ENCODE assay signal across 20 mouse cellular contexts in the genomic region with DNA sequence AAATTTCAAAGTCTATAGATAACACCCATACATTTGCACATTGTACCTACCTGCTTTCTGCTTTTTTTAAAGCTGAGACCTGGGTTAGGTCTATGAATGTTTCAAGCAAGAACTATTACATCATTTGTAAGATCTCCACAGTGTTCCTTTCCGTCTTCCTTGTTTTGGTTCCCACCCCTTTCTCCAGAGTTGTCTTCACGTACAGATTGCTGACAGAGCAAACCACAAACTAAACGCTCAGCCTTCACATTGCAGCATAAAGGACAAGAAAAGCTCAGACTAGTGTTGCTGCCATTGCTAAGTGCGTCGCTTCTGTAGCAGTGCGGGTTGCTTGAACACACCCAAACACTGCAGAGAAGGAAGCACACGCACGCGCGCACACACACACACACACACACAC. TPM values are rescaled to one million over a fixed set of nuclear protein-coding genes. Genes with fewer than 3 reads are reported as not detected.
A peak's percentile ranks its signal among the peaks of the same experiment; 100 is the strongest.
DNase-seq lines count a peak whose midpoint lies in the region; ATAC-seq and TF ChIP-seq lines count a peak whose summit lies in the region.
"Had no signal": no experiment of that assay in that cellular context is flagged by ENCODE, and none has a peak within 500 bp of the region (broad histone marks: within the 10 kb centered on the region; RNA-seq: fewer than 3 reads in every experiment).

No protein-coding gene starts in this region.

- H3K4me2 ChIP-seq in liver, postnatal 0 days (ENCODE audit: low read depth, low read length) = no peak overlapping the region
- H3K4me2 ChIP-seq: embryonic facial prominence, embryonic 13.5 days; forebrain, embryonic 13.5 days; heart, embryonic 15.5 days; hindbrain, embryonic 14.5 days had no signal

- no peaks in the 10 kb centered on the region for H3K27me3 ChIP-seq in liver, adult 2 months (ENCODE audit: control insufficient read depth, insufficient read depth, low read length)
- H3K27me3 ChIP-seq in liver, postnatal 0 days (ENCODE audit: insufficient read depth, low read length) = no peaks in the 10 kb centered on the region
- H3K27me3 ChIP-seq: embryonic facial prominence, embryonic 13.5 days; forebrain, embryonic 13.5 days; heart, embryonic 15.5 days had no signal

- no peaks in the 10 kb centered on the region for H3K79me2 ChIP-seq in liver, adult 2 months (ENCODE audit: control insufficient read depth, insufficient read depth, low read length)

- no peak overlapping the region for H3K9ac ChIP-seq in liver, adult 2 months (ENCODE audit: low read depth, low read length)
- H3K9ac ChIP-seq in liver, postnatal 0 days (replicated peaks) = no peak overlapping the region
- H3K9ac ChIP-seq: embryonic facial prominence, embryonic 13.5 days; forebrain, embryonic 13.5 days; forebrain, postnatal 0 days; heart, embryonic 15.5 days; hindbrain, embryonic 14.5 days had no signal

- no peak for TF ChIP-seq EP300 in liver, postnatal 0 days (IDR thresholded peaks at IDR 0.05; ENCODE audit: low read depth)

- H3K4me1 ChIP-seq in liver, adult 2 months (ENCODE audit: control insufficient read depth, insufficient read depth, low read length) = no peaks in the 10 kb centered on the region
- H3K4me1 ChIP-seq in liver, postnatal 0 days (ENCODE audit: insufficient read depth) = no peaks in the 10 kb centered on the region
- H3K4me1 ChIP-seq: embryonic facial prominence, embryonic 13.5 days; forebrain, embryonic 13.5 days; heart, embryonic 15.5 days; hindbrain, embryonic 10.5 days had no signal

- H3K36me3 ChIP-seq in liver, adult 2 months (ENCODE audit: control insufficient read depth, insufficient read depth, low read length) = no peaks in the 10 kb centered on the region
- no peaks in the 10 kb centered on the region for H3K36me3 ChIP-seq in liver, postnatal 0 days (replicated peaks; ENCODE audit: insufficient read depth, low read length)
- H3K36me3 ChIP-seq: heart, embryonic 10.5 days; heart, embryonic 15.5 days had no signal

- H3K4me3 ChIP-seq in liver, adult 2 months (ENCODE audit: insufficient read depth, low read depth, low read length) = no peak overlapping the region
- H3K4me3 ChIP-seq in liver, postnatal 0 days (ENCODE audit: low read depth, low read length) = no peak overlapping the region
- H3K4me3 ChIP-seq: embryonic facial prominence, embryonic 13.5 days; forebrain, embryonic 13.5 days; heart, embryonic 10.5 days; heart, embryonic 15.5 days; hindbrain, embryonic 10.5 days had no signal

- H3K27ac ChIP-seq in liver, adult 2 months (replicated peaks; ENCODE audit: insufficient read depth, low read depth, low read length) = no peak overlapping the region
- H3K27ac ChIP-seq in liver, postnatal 0 days (ENCODE audit: low read depth) = no peak overlapping the region
- H3K27ac ChIP-seq: embryonic facial prominence, embryonic 13.5 days; forebrain, embryonic 13.5 days; heart, embryonic 10.5 days; heart, embryonic 15.5 days; hindbrain, embryonic 10.5 days; hindbrain, embryonic 14.5 days had no signal

- DNase-seq in heart, adult 11 months = peak; percentile 92
- DNase-seq in heart, postnatal 4 days = no peak
- peak; percentile 10 for DNase-seq in liver, adult 2 months (ENCODE audit: extremely low read depth, low read depth, low spot score)
- no peak for DNase-seq in liver, postnatal 0 days
- DNase-seq in thymus, postnatal 4 days = no peak
- no peak for DNase-seq in cerebellum, adult 11-12 months
- DNase-seq: adrenal gland, postnatal 10 days; cerebellum, adult 18-20 months; cerebellum, postnatal 10 days; forebrain, postnatal 0 days; gastrocnemius, postnatal 14 days; heart, postnatal 14 days had no signal

- no peak for TF ChIP-seq CTCF in liver, adult 2 months (IDR thresholded peaks at IDR 0.05; ENCODE audit: low read depth, low read length)
- TF ChIP-seq CTCF in liver, postnatal 0 days (IDR thresholded peaks at IDR 0.05; ENCODE audit: low read depth) = no peak

- no peak for TF ChIP-seq POLR2A in liver, adult 2 months (IDR thresholded peaks at IDR 0.05; ENCODE audit: extremely low read depth, insufficient read depth, low read length)

- no peak for ATAC-seq in liver, postnatal 0 days
- ATAC-seq in common myeloid progenitor, adult 5-6 weeks (replicated peaks; ENCODE audit: low read depth, poor library complexity, severe bottlenecking) = peak; percentile 63; the same call in 1 of the 2 replicates
- ATAC-seq in megakaryocyte progenitor cell, adult 5-6 weeks (replicated peaks; ENCODE audit: poor library complexity) = peak; percentile 63
- ATAC-seq: forebrain, embryonic 13.5 days; forebrain, postnatal 0 days had no signal

- no peaks in the 10 kb centered on the region for H3K9me3 ChIP-seq in liver, postnatal 0 days (ENCODE audit: low read length)
- H3K9me3 ChIP-seq: embryonic facial prominence, embryonic 13.5 days; forebrain, embryonic 13.5 days; heart, embryonic 10.5 days; heart, embryonic 15.5 days; hindbrain, embryonic 10.5 days had no signal

- WGBS in liver, adult 2 months = 71% methylated on average over 10 of the region's 10 CpGs
- 52% methylated on average over 10 of the region's 10 CpGs for WGBS in liver, postnatal 0 days (ENCODE audit: insufficient replicate concordance)

RNA-seq across cellular contexts. Expression of gene Ulk4, which starts 11.7 kb away (rescaled TPM):
- total RNA-seq in heart, postnatal 4 days (2021) = 1 to 10 TPM; 2.5 to 2.7 TPM
- under 0.01 and 0.20 TPM in 2 replicates for total RNA-seq in liver, adult 2 months (2014; rRNA removed)
- polyA plus RNA-seq in liver, adult 2 months (2012; rRNA removed) = 0.07 and 0.24 TPM in 2 replicates
- 23.2 and 25.4 TPM in 2 replicates for polyA plus RNA-seq in liver, postnatal 0 days (2015; fragmentation: Nextera tagmentation; extraction: Ambion mirVana)
- 4.0 and 6.4 TPM in 2 replicates for total RNA-seq in common myeloid progenitor, adult 5-6 weeks (2017)
- 0.25 and 0.68 TPM in 2 replicates for total RNA-seq in megakaryocyte progenitor cell, adult 5-6 weeks (2015)
- 2.8 and 4.7 TPM in 2 replicates for total RNA-seq in megakaryocyte progenitor cell, adult 5-6 weeks (2017)

RNA-seq across cellular contexts. Expression of gene Trak1, which starts 32.0 kb away (rescaled TPM):
- total RNA-seq in heart, postnatal 4 days (2021) = 100 to 1,000 TPM; 288 to 301 TPM
- total RNA-seq in liver, adult 2 months (2014; rRNA removed) = 50.3 and 56.6 TPM in 2 replicates
- 58.8 and 61.2 TPM in 2 replicates for polyA plus RNA-seq in liver, adult 2 months (2012; rRNA removed)
- 4.9 and 5.1 TPM in 2 replicates for polyA plus RNA-seq in liver, postnatal 0 days (2015; fragmentation: Nextera tagmentation; extraction: Ambion mirVana)
- 25.4 and 32.3 TPM in 2 replicates for total RNA-seq in common myeloid progenitor, adult 5-6 weeks (2017)
- 30.2 and 33.4 TPM in 2 replicates for total RNA-seq in megakaryocyte progenitor cell, adult 5-6 weeks (2015)
- 21.0 and 24.0 TPM in 2 replicates for total RNA-seq in megakaryocyte progenitor cell, adult 5-6 weeks (2017)

Comparison
In these comparisons a context has a peak if more than half of its experiments do, and no peak if none do; other contexts are left out.
1. DNase-seq: peak in heart, adult 11 months (single experiment) and liver, adult 2 months (single experiment); none in heart, postnatal 4 days (single experiment), liver, postnatal 0 days (single experiment), thymus, postnatal 4 days (single experiment) and cerebellum, adult 11-12 months (single experiment).